Mouse (Mus musculus): ENCODE data around the gene Kcnh2. TPM values are rescaled to one million over a fixed set of nuclear protein-coding genes. Genes with fewer than 3 reads are reported as not detected.

Gene Kcnh2
- polyA plus RNA-seq, 1 experiment from 2014 or later, result 5.5 TPM

GRCm38 (mm10) chr5:24328813-24329211, 22.6 kb downstream of the Kcnh2 start:
- WGBS, result 68% methylated on average over 6 of the region's 6 CpGs
- H3K4me1 ChIP-seq (ENCODE audit: insufficient read depth), result peaks cover 12% of the 10 kb centered on the region
- H3K36me3 ChIP-seq (ENCODE audit: insufficient read depth), result peaks cover 20% of the 10 kb centered on the region; the same call in 1 of the 2 replicates
- peak overlapping the region; percentile 32 for H3K9ac ChIP-seq
- TF ChIP-seq CTCF (IDR thresholded peaks at IDR 0.05; ENCODE audit: low read depth), result no peak
- peak overlapping the region; percentile 25; the same call in 1 of the 2 replicates for H3K4me3 ChIP-seq (ENCODE audit: low read depth, low read length)
- no peak; the same call in 1 of the 2 replicates for ATAC-seq (ENCODE audit: insufficient read depth)
- H3K27ac ChIP-seq (ENCODE audit: low read depth), result peak overlapping the region; percentile 24; the same call in 1 of the 2 replicates
- H3K27me3 ChIP-seq (ENCODE audit: insufficient read depth, low read length), result peaks cover 7% of the 10 kb centered on the region; the same call in 1 of the 2 replicates
- H3K4me2 ChIP-seq, result peak overlapping the region; percentile 64
- no peaks in the 10 kb centered on the region for H3K9me3 ChIP-seq (ENCODE audit: low read depth, low read length)
- no peak for DNase-seq

GRCm38 (mm10) chr5:24326842-24327417, 24.5 kb downstream of the Kcnh2 start:
- Histone ChIP-seq H3K9me3 (ENCODE audit: low read depth, low read length) (no peaks in the 10 kb centered on the region), H3K9ac (no peak overlapping the region), H3K4me1 (ENCODE audit: insufficient read depth) (peaks cover 12% of the 10 kb centered on the region), H3K4me2 (no peak overlapping the region), H3K27ac (ENCODE audit: low read depth) (no peak overlapping the region), H3K4me3 (ENCODE audit: low read depth, low read length) (no peak overlapping the region), H3K36me3 (ENCODE audit: insufficient read depth) (peaks cover 22% of the 10 kb centered on the region; the same call in 1 of the 2 replicates), H3K27me3 (ENCODE audit: insufficient read depth, low read length) (peaks cover 7% of the 10 kb centered on the region; the same call in 1 of the 2 replicates)
- ATAC-seq (ENCODE audit: insufficient read depth), result no peak
- 50% methylated on average over 4 of the region's 4 CpGs for WGBS
- peak; percentile 70 for DNase-seq
- TF ChIP-seq CTCF (IDR thresholded peaks at IDR 0.05; ENCODE audit: low read depth), result no peak

GRCm38 (mm10) chr5:24326166-24326841, 25.1 kb downstream of the Kcnh2 start:
- peaks cover 7% of the 10 kb centered on the region; the same call in 1 of the 2 replicates for H3K27me3 ChIP-seq (ENCODE audit: insufficient read depth, low read length)
- no peak for TF ChIP-seq CTCF (IDR thresholded peaks at IDR 0.05; ENCODE audit: low read depth)
- H3K4me3 ChIP-seq (ENCODE audit: low read depth, low read length), result no peak overlapping the region
- H3K9ac ChIP-seq, result no peak overlapping the region
- WGBS, result 88% methylated on average over 15 of the region's 15 CpGs
- H3K36me3 ChIP-seq (ENCODE audit: insufficient read depth), result peaks cover 18% of the 10 kb centered on the region; the same call in 1 of the 2 replicates
- DNase-seq (no peak), ATAC-seq (ENCODE audit: insufficient read depth) (no peak)
- no peak overlapping the region for H3K27ac ChIP-seq (ENCODE audit: low read depth)
- H3K9me3 ChIP-seq (ENCODE audit: low read depth, low read length), result no peaks in the 10 kb centered on the region
- H3K4me1 ChIP-seq (ENCODE audit: insufficient read depth), result peaks cover 12% of the 10 kb centered on the region
- no peak overlapping the region for H3K4me2 ChIP-seq

GRCm38 (mm10) chr5:24325251-24325650, 26.2 kb downstream of the Kcnh2 start:
- Histone ChIP-seq H3K36me3 (ENCODE audit: insufficient read depth) (peaks cover 16% of the 10 kb centered on the region; the same call in 1 of the 2 replicates), H3K27ac (ENCODE audit: low read depth) (no peak overlapping the region), H3K9me3 (ENCODE audit: low read depth, low read length) (no peaks in the 10 kb centered on the region), H3K4me2 (no peak overlapping the region), H3K27me3 (ENCODE audit: insufficient read depth, low read length) (peaks cover 7% of the 10 kb centered on the region; the same call in 1 of the 2 replicates), H3K4me3 (ENCODE audit: low read depth, low read length) (no peak overlapping the region), H3K9ac (no peak overlapping the region), H3K4me1 (ENCODE audit: insufficient read depth) (peaks cover 16% of the 10 kb centered on the region)
- no peak for DNase-seq
- WGBS, result 46% methylated on average over 14 of the region's 14 CpGs
- ATAC-seq (ENCODE audit: insufficient read depth), result no peak
- no peak for TF ChIP-seq CTCF (IDR thresholded peaks at IDR 0.05; ENCODE audit: low read depth)

GRCm38 (mm10) chr5:24321711-24322682, 29.4 kb downstream of the Kcnh2 start:
- no peak overlapping the region for H3K4me3 ChIP-seq (ENCODE audit: low read depth, low read length)

GRCm38 (mm10) chr5:24320894-24321293, 30.5 kb downstream of the Kcnh2 start:
- 0 out of 2 replicates have a peak overlapping the region, but pooled peaks have one; percentile 31 for H3K4me2 ChIP-seq
- 54% methylated on average over 5 of the region's 5 CpGs for WGBS
- ATAC-seq (ENCODE audit: insufficient read depth) (no peak), DNase-seq (no peak)
- H3K4me3 ChIP-seq (ENCODE audit: low read depth, low read length), result no peak overlapping the region
- H3K9me3 ChIP-seq (ENCODE audit: low read depth, low read length), result no peaks in the 10 kb centered on the region
- no peak overlapping the region for H3K9ac ChIP-seq
- H3K27ac ChIP-seq (ENCODE audit: low read depth), result no peak overlapping the region
- no peak for TF ChIP-seq CTCF (IDR thresholded peaks at IDR 0.05; ENCODE audit: low read depth)
- peaks cover 11% of the 10 kb centered on the region; the same call in 1 of the 2 replicates for H3K4me1 ChIP-seq (ENCODE audit: insufficient read depth)
- H3K36me3 ChIP-seq (ENCODE audit: insufficient read depth), result peaks cover 15% of the 10 kb centered on the region; the same call in 1 of the 2 replicates
- H3K27me3 ChIP-seq (ENCODE audit: insufficient read depth, low read length), result peaks cover 7% of the 10 kb centered on the region; the same call in 1 of the 2 replicates

More at GRCm38 (mm10) chr5:24321711-24322682, 29.4 kb downstream of the Kcnh2 start:
- H3K4me2 ChIP-seq, result no peak overlapping the region
- ATAC-seq (ENCODE audit: insufficient read depth) (no peak), DNase-seq (no peak)
- no peak for TF ChIP-seq CTCF (IDR thresholded peaks at IDR 0.05; ENCODE audit: low read depth)
- H3K36me3 ChIP-seq (ENCODE audit: insufficient read depth), result peaks cover 20% of the 10 kb centered on the region; the same call in 1 of the 2 replicates
- no peak overlapping the region for H3K9ac ChIP-seq
- no peaks in the 10 kb centered on the region for H3K9me3 ChIP-seq (ENCODE audit: low read depth, low read length)
- no peak overlapping the region for H3K27ac ChIP-seq (ENCODE audit: low read depth)
- H3K4me1 ChIP-seq (ENCODE audit: insufficient read depth), result peaks cover 11% of the 10 kb centered on the region; the same call in 1 of the 2 replicates
- peaks cover 7% of the 10 kb centered on the region; the same call in 1 of the 2 replicates for H3K27me3 ChIP-seq (ENCODE audit: insufficient read depth, low read length)
- 20% methylated on average over 22 of the region's 22 CpGs for WGBS

All from lung, embryonic 14.5 days (tissue).